Mouse (Mus musculus) bone marrow macrophage, adult 2 months (primary cell): ENCODE results near the gene Eno2.

ENCODE experiments used
- CTCF ChIP-seq: IDR thresholded peaks from 2 replicates; pipeline ENCODE4 v1.5.1; 2012; ENCODE audit warnings: low read depth, mild to moderate bottlenecking, low read length, moderate library complexity
- POLR2A ChIP-seq: IDR thresholded peaks from 2 replicates; pipeline ENCODE4 v1.6.1; 2012; ENCODE audit warnings: mild to moderate bottlenecking, low read depth, low read length, borderline replicate concordance

- no peak for TF ChIP-seq POLR2A
- peak; percentile 84 for TF ChIP-seq CTCF
Observed at GRCm38 (mm10) chr6:124759259-124759658, 10.2 kb downstream of the Eno2 start.
